ENCODE assay signal across 8 mouse cellular contexts in the genomic region with DNA sequence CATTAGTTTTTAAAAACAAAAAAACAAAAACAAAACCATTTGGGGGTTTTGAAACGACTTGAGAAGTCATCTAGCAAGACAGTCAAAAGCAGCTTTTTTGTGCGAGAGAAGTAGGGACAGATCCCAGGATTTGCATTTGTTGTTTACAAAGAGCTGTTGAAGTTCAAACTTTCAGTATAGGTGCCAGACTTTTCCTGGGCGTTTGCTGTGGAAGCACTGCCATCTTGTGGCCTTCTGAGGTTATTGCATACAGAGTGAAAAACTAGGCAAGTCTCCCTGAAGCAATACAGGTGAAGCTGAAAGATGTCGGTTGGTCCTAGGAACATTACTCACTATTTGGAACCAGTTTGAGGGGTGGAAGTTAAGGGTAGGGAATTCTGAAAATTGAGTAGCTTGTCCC.
DNase-seq lines count a peak whose midpoint lies in the region; ATAC-seq and TF ChIP-seq lines count a peak whose summit lies in the region.

No protein-coding gene starts in this region.

- no peaks in the 10 kb centered on the region for H3K27me3 ChIP-seq in spleen, adult 2 months (ENCODE audit: control insufficient read depth, insufficient read depth, low read length)
- H3K27me3 ChIP-seq in neural tube, embryonic 11.5 days (ENCODE audit: control insufficient read depth, insufficient read depth, low read length): no peaks in the 10 kb centered on the region

- no peaks in the 10 kb centered on the region for H3K4me1 ChIP-seq in spleen, adult 2 months (ENCODE audit: control insufficient read depth, insufficient read depth, insufficient read length)
- no peaks in the 10 kb centered on the region for H3K4me1 ChIP-seq in neural tube, embryonic 11.5 days (ENCODE audit: control insufficient read depth, insufficient read depth, low read length)

- TF ChIP-seq POLR2A in spleen, adult 2 months (IDR thresholded peaks at IDR 0.05; ENCODE audit: low read depth, low read length): no peak

- H3K36me3 ChIP-seq in spleen, adult 2 months (ENCODE audit: control insufficient read depth, insufficient read depth, low read length): no peaks in the 10 kb centered on the region
- no peaks in the 10 kb centered on the region for H3K36me3 ChIP-seq in neural tube, embryonic 11.5 days (ENCODE audit: control insufficient read depth, insufficient read depth, low read length)

- no peak overlapping the region for H3K4me3 ChIP-seq in spleen, adult 2 months (ENCODE audit: extremely low read depth, insufficient read depth, insufficient read length)
- H3K4me3 ChIP-seq in neural tube, embryonic 11.5 days (ENCODE audit: low read depth, low read length): no peak overlapping the region

- no peak overlapping the region for H3K27ac ChIP-seq in spleen, adult 2 months (ENCODE audit: insufficient read depth, low read length)
- no peak overlapping the region for H3K27ac ChIP-seq in neural tube, embryonic 11.5 days (ENCODE audit: low read depth, low read length)

- peak; percentile 53; the same call in 1 of the 2 replicates for TF ChIP-seq CTCF in spleen, adult 2 months (IDR thresholded peaks at IDR 0.05; ENCODE audit: extremely low read depth, insufficient read depth, insufficient read length, insufficient replicate concordance)

- WGBS in spleen, adult 2 months: 11% methylated on average over 4 of the region's 4 CpGs
- 10% methylated on average over 4 of the region's 4 CpGs for WGBS in neural tube, embryonic 11.5 days

- intact Hi-C loops in left cerebral cortex, postnatal 36 days (cut with DNase I): no loop called here

- ATAC-seq in neural tube, embryonic 11.5 days (ENCODE audit: insufficient read depth, low FRiP score, low TSS enrichment): no peak
- no peak for ATAC-seq in erythroblast, adult 5-6 weeks (replicated peaks; ENCODE audit: low FRiP score, poor library complexity, severe bottlenecking)

- no peak overlapping the region for H3K9ac ChIP-seq in neural tube, embryonic 11.5 days (ENCODE audit: low read length)

- H3K9me3 ChIP-seq in neural tube, embryonic 11.5 days (ENCODE audit: control insufficient read depth, low read length): no peaks in the 10 kb centered on the region

- peak in 1 of 2 experiments; percentile 24 for DNase-seq in spleen, adult 2 months (ENCODE audit: low read depth in 1 of 2, low spot score in 2 of 2)
- no peak for DNase-seq in spleen, adult 12 weeks (ENCODE audit: low spot score)
- DNase-seq in adrenal gland, postnatal 14 days: peak; percentile 65
- DNase-seq in embryo, embryonic 9.5 days (ENCODE audit: extremely low spot score): peak; percentile 65
- DNase-seq in induced T-regulatory cell, adult 2 months (ENCODE audit: low read depth): peak; percentile 51
- DNase-seq in left cerebral cortex, postnatal 36 days (ENCODE audit: low spot score in 2 of 2): peak; percentile 39 to 61
- peak; percentile 70 for DNase-seq in neural tube, embryonic 11.5 days (ENCODE audit: low spot score)

- no peak overlapping the region for H3K4me2 ChIP-seq in neural tube, embryonic 11.5 days (ENCODE audit: low read depth)
